Mouse (Mus musculus) spleen, adult 2 months (tissue): ENCODE results near the gene Marcks. TPM values are rescaled to one million over a fixed set of nuclear protein-coding genes. Genes with fewer than 3 reads are reported as not detected.

Source experiments
- DNase-seq, 2 experiments: peaks; one replicate each; pipeline versions ENCODE4 v3.0.0 to v3.0.0-alpha.2; 2012 to 2021; ENCODE audit warnings: low spot score in 2 of 2, low read depth in 1 of 2
- H3K27ac ChIP-seq: fragments of 200-500 bp; 2 replicates; pipeline ENCODE4 v1.5.1; 2012; ENCODE audit warnings: low read length, inconsistent platforms; ENCODE audit not compliant: insufficient read depth
- H3K27me3 ChIP-seq: fragments of 200-500 bp; 2 replicates; pipeline ENCODE4 v1.6.1; 2012; ENCODE audit warnings: mild to moderate bottlenecking, moderate library complexity, low read length, inconsistent platforms; ENCODE audit not compliant: control insufficient read depth, insufficient read depth
- H3K36me3 ChIP-seq: fragments of 200-500 bp; 2 replicates; pipeline ENCODE4 v1.6.1; 2012; ENCODE audit warnings: mild to moderate bottlenecking, low read length, inconsistent platforms; ENCODE audit not compliant: control insufficient read depth, insufficient read depth
- H3K4me1 ChIP-seq: fragments of 200-500 bp; 2 replicates; pipeline ENCODE4 v1.6.1; 2011; ENCODE audit warnings: inconsistent platforms; ENCODE audit not compliant: control insufficient read depth, insufficient read depth, insufficient read length
- H3K4me3 ChIP-seq: fragments of 200-500 bp; 2 replicates; pipeline ENCODE4 v1.5.1; 2011; ENCODE audit warnings: mild to moderate bottlenecking, inconsistent platforms; ENCODE audit not compliant: insufficient read depth, insufficient read length; ENCODE audit errors: extremely low read depth
- CTCF ChIP-seq: fragments of 200-500 bp; IDR thresholded peaks from 2 replicates; pipeline ENCODE4 v1.5.1; 2011; ENCODE audit warnings: mild to moderate bottlenecking, inconsistent platforms; ENCODE audit not compliant: insufficient read depth, insufficient read length, insufficient replicate concordance; ENCODE audit errors: extremely low read depth
- POLR2A ChIP-seq: fragments of 200-500 bp; IDR thresholded peaks from 2 replicates; pipeline ENCODE4 v1.6.1; 2011; ENCODE audit warnings: low read depth, low read length, inconsistent platforms
- WGBS: fragments of 180-500 bp; shearing (Covaris S2); methylation state at CpG from one replicate; pipeline ENCODE4 v1.1.7; 2018; 5-methylcytosine and 5-hydroxymethylcytosine counted together
- polyA plus RNA-seq: library from polyadenylated mRNA; depleted of rRNA; stranded (reverse); fragments of >200 nt; gene quantifications from 2 replicates; pipeline ENCODE4 v1.2.3, GENCODE M21; 2012

The Marcks gene
- polyA plus RNA-seq, 1 experiment = 30.1 TPM

- TF ChIP-seq POLR2A (no peak), CTCF (no peak)
- no peaks in the 10 kb centered on the region for H3K27me3 ChIP-seq
- H3K36me3 ChIP-seq = no peaks in the 10 kb centered on the region
- no peaks in the 10 kb centered on the region for H3K4me1 ChIP-seq
- no peak for DNase-seq
- H3K27ac ChIP-seq = no peak overlapping the region
- no peak overlapping the region for H3K4me3 ChIP-seq
- WGBS = 87% methylated on average over 3 of the region's 3 CpGs
Observed at GRCm38 (mm10) chr10:37159731-37160130, 21.0 kb upstream of the Marcks start.

- H3K36me3 ChIP-seq = no peaks in the 10 kb centered on the region
- H3K4me1 ChIP-seq = no peaks in the 10 kb centered on the region
- 88% methylated on average over 5 of the region's 5 CpGs for WGBS
- TF ChIP-seq CTCF (no peak), POLR2A (no peak)
- H3K27ac ChIP-seq = no peak overlapping the region
- no peaks in the 10 kb centered on the region for H3K27me3 ChIP-seq
- no peak overlapping the region for H3K4me3 ChIP-seq
- DNase-seq = no peak
Observed at GRCm38 (mm10) chr10:37157156-37157555, 18.4 kb upstream of the Marcks start.

DNA sequence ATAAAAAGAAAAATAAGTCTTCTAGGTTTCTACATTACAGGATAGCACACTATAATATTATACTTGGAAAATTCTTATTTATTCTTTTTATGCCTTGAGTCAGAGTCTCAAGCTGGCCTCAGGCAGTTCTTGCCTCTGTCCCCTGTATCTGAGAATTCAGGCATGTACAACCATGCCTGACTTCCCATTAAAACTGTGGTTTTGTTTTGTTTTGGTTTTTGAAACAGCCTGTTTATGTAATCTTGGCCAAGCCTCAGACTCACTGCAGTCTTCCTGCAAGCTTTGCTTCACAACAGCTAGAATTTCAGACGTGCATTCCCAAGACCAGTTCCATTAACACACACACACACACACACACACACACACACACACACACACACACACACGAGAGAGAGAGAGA, 16.4 kb upstream of the Marcks start:
- Histone ChIP-seq H3K27ac (no peak overlapping the region), H3K4me3 (no peak overlapping the region), H3K27me3 (no peaks in the 10 kb centered on the region), H3K4me1 (no peaks in the 10 kb centered on the region), H3K36me3 (no peaks in the 10 kb centered on the region)
- 77% methylated on average over 2 of the region's 2 CpGs for WGBS
- TF ChIP-seq POLR2A = no peak
- TF ChIP-seq CTCF = no peak
- DNase-seq = no peak

DNA sequence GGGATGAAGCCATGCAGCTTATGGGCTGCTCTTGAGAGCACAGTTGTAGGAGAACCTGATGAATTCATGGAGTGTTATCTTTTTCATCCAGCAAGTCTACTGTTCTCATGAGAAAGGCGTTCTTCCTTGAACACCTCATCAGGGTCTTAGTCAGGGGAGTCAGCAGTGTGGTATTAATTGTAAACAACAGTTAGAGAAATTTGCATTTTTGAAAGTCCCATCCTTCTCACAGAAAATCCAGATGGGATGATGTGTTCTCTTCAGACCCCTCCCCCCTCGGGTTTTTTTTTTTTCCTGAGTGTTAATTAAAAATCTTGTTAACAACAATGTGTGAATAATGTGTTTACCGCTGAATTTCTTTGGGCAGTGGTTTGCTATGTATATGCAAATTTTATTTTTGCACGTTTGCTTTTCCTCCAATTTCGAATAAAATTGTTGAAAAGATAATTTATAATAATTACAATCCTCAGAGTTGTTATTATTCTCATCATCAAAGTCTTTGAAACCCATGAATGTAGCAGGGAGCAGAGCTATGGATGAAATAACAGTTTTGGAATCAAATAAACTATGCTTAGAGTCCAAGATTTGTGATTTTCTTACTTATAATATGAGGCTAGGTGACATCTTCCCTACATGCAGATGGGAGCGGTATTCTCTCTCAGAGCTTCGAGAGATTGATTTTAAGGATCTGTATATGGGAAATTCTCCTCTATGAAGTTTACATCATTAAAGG, 13.0 kb upstream of the Marcks start:
- no peaks in the 10 kb centered on the region for H3K27me3 ChIP-seq
- H3K36me3 ChIP-seq = no peaks in the 10 kb centered on the region
- H3K4me3 ChIP-seq = no peak overlapping the region
- no peak overlapping the region for H3K27ac ChIP-seq
- no peaks in the 10 kb centered on the region for H3K4me1 ChIP-seq
- DNase-seq = no peak
- TF ChIP-seq POLR2A (no peak), CTCF (no peak)
- 91% methylated on average over 7 of the region's 7 CpGs for WGBS

DNA sequence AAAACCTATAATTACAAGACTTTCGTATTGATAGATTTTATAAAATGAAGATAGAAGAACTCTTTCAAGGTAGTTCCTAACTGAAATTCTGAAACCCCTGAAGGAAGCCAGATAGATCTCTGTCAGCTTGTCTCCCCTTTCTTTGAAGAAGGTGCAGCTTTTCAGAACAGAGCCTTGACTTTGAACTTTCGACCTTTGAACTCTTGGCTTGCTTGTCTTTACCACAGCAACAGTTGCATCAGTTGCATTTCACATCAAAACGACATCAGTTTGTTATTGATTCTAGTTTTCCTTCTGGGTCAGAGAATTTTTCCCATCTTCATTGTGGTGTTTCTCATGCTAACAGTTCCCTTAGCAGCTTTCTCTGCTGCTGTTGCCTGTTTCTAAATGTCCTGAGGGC, 9.3 kb upstream of the Marcks start:
- TF ChIP-seq CTCF (no peak), POLR2A (no peak)
- no peak overlapping the region for H3K27ac ChIP-seq
- H3K36me3 ChIP-seq = no peaks in the 10 kb centered on the region
- DNase-seq = no peak
- H3K27me3 ChIP-seq = no peaks in the 10 kb centered on the region
- WGBS = 75% methylated on average over 3 of the region's 3 CpGs
- H3K4me1 ChIP-seq = no peaks in the 10 kb centered on the region
- H3K4me3 ChIP-seq = no peak overlapping the region

DNA sequence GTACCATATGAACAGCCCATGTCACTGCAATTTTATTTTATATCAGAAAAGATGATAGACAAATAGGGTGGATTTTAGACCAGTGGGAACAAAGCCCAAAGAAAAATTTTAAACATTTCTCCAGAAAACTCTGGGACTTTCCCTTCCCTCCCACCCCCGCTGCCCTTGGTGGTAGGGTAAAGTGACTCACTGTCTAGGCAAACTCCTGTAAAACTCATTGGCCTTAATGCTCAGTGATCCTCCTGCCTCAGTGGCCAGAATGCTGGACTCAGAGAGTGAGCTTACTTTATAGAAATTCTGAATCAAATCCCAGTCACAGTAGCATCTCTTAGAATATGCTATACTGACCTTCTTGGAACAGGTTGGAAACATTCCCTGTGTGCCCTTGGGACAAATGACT, 6.7 kb upstream of the Marcks start:
- WGBS = 62% methylated on average over 1 of the region's 1 CpGs
- TF ChIP-seq CTCF (no peak), POLR2A (no peak)

GRCm38 (mm10) chr10:37141621-37142020, 2.9 kb upstream of the Marcks start:
- no peak overlapping the region for H3K4me3 ChIP-seq
- H3K36me3 ChIP-seq = peaks cover 2% of the 10 kb centered on the region; the same call in 1 of the 2 replicates
- TF ChIP-seq POLR2A = no peak
- no peak for TF ChIP-seq CTCF
- no peaks in the 10 kb centered on the region for H3K27me3 ChIP-seq
- 80% methylated on average over 4 of the region's 4 CpGs for WGBS
- DNase-seq = no peak
- H3K4me1 ChIP-seq = no peaks in the 10 kb centered on the region
- no peak overlapping the region for H3K27ac ChIP-seq

More for the DNA sequence above, 6.7 kb upstream of the Marcks start:
- Histone ChIP-seq H3K27me3 (no peaks in the 10 kb centered on the region), H3K4me1 (no peaks in the 10 kb centered on the region), H3K36me3 (no peaks in the 10 kb centered on the region), H3K4me3 (no peak overlapping the region), H3K27ac (no peak overlapping the region)
- no peak for DNase-seq
